Mouse (Mus musculus) layer of hippocampus, adult 18-20 months (tissue): ENCODE measurements around the gene Cstl1. TPM values are rescaled to one million over a fixed set of nuclear protein-coding genes. Genes with fewer than 3 reads are reported as not detected.

Experiments used
- total RNA-seq, 2 experiments: library from RNA; stranded (reverse); gene quantifications; 2 replicates each; pipeline ENCODE4 v1.2.3; 2021

Cstl1 gene
- total RNA-seq, 2 experiments from 2014 or later: 1.1 to 1.7 TPM

Other genes starting within 250 kb of the Cstl1 start
- 10 to 100 TPM; 12.5 to 13.5 TPM for gene Nxt1, start 77.8 kb upstream of the Cstl1 start, total RNA-seq
- gene Gzf1, start 69.3 kb upstream of the Cstl1 start, total RNA-seq: 10 to 100 TPM; 31.8 to 33.5 TPM
- gene Napb, start 17.9 kb upstream of the Cstl1 start, total RNA-seq: 100 to 1,000 TPM; 322 to 323 TPM
- not detected for gene Cst11, start 21.1 kb downstream of the Cstl1 start, total RNA-seq
- gene 8030411F24Rik, start 31.7 kb downstream of the Cstl1 start, total RNA-seq: not detected
- 1 to 10 TPM; 3.7 to 5.1 TPM for gene Cst12, start 39.0 kb downstream of the Cstl1 start, total RNA-seq
- not detected for gene Cst8, start 48.4 kb downstream of the Cstl1 start, total RNA-seq
- not detected for gene Cst13, start 69.7 kb downstream of the Cstl1 start, total RNA-seq
- gene Cst9, start 84.8 kb downstream of the Cstl1 start, total RNA-seq: not detected
- gene 9230104L09Rik, start 114.7 kb downstream of the Cstl1 start, total RNA-seq: not detected
- gene Cst3, start 125.3 kb downstream of the Cstl1 start, total RNA-seq: 1,000 to 10,000 TPM; 2,533 to 2,626 TPM